Mouse (Mus musculus): ENCODE measurements around the gene Bri3bp. TPM values are rescaled to one million over a fixed set of nuclear protein-coding genes. Genes with fewer than 3 reads are reported as not detected.
"Not testable (repeated sequence)": the region's sequence is repeated elsewhere in the genome, so short reads cannot be mapped to it uniquely, and the experiment has no call there.

The Bri3bp gene
- polyA plus RNA-seq, 1 experiment from 2014 or later, result 50.9 TPM

DNA sequence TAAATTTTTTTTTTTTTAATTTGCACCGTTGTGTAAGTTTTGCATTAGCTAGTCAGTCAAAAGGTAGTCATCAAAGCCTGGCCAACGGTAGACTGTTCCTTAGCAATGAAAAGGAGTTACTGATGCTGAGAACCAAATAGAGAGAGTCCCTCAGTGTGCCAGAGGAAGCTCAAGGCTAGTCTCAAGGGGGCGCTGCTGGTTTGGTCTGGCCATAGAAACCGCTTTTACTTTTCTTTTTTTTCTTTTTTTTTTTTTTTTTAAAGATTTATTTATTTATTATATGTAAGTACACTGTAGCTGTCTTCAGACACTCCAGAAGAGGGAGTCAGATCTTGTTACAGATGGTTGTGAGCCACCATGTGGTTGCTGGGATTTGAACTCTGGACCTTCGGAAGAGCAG lies 47.6 kb downstream of the Bri3bp start:
- not testable (repeated sequence) for H3K27ac ChIP-seq (ENCODE audit: low read depth); H3K9me3 ChIP-seq (ENCODE audit: control insufficient read depth, low read length); H3K4me3 ChIP-seq (ENCODE audit: low read depth, low read length); DNase-seq (ENCODE audit: low spot score); H3K4me1 ChIP-seq (replicated peaks; ENCODE audit: control insufficient read depth, insufficient read depth, low read length); H3K4me2 ChIP-seq (ENCODE audit: low read length); ATAC-seq (replicated peaks; ENCODE audit: low FRiP score, low TSS enrichment, low read depth); H3K27me3 ChIP-seq (replicated peaks; ENCODE audit: control insufficient read depth, insufficient read depth, low read length); H3K9ac ChIP-seq (ENCODE audit: low read length)
- 92% methylated on average over 5 of the region's 5 CpGs for WGBS
- H3K36me3 ChIP-seq (ENCODE audit: control insufficient read depth, insufficient read depth, low read length), result peaks cover 69% of the 10 kb centered on the region

DNA sequence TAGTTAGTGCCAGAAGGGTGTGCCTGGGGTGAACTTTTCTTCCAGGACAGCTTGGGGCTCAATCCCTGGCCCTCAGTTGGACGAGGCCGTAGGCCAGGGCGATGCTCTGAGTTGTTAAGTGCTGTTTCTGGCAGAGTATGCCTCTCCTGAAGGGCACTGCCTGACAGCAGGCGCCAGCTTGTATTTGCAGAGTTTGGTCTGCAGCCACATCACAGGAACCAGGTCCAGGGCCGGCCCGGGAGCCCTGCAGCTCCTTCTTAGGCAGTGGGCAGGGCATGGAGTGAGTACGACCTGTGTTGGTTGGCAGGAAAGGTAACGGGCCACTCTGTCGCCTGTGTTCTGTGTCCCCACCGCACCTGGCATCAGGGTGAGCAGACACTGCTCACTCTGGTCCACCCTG lies 49.7 kb downstream of the Bri3bp start:
- DNase-seq (ENCODE audit: low spot score) (no peak), ATAC-seq (replicated peaks; ENCODE audit: low FRiP score, low TSS enrichment, low read depth) (no peak)
- WGBS, result 90% methylated on average over 10 of the region's 10 CpGs
- Histone ChIP-seq H3K9ac (ENCODE audit: low read length) (no peak overlapping the region), H3K4me3 (ENCODE audit: low read depth, low read length) (no peak overlapping the region), H3K27ac (ENCODE audit: low read depth) (no peak overlapping the region), H3K4me2 (ENCODE audit: low read length) (no peak overlapping the region), H3K27me3 (replicated peaks; ENCODE audit: control insufficient read depth, insufficient read depth, low read length) (no peaks in the 10 kb centered on the region), H3K9me3 (ENCODE audit: control insufficient read depth, low read length) (no peaks in the 10 kb centered on the region), H3K36me3 (ENCODE audit: control insufficient read depth, insufficient read depth, low read length) (peaks cover 66% of the 10 kb centered on the region), H3K4me1 (replicated peaks; ENCODE audit: control insufficient read depth, insufficient read depth, low read length) (no peaks in the 10 kb centered on the region)

GRCm38 (mm10) chr5:125492379-125493092 lies 51.2 kb downstream of the Bri3bp start:
- peaks cover 57% of the 10 kb centered on the region for H3K36me3 ChIP-seq (ENCODE audit: control insufficient read depth, insufficient read depth, low read length)
- DNase-seq (ENCODE audit: low spot score) (no peak), ATAC-seq (replicated peaks; ENCODE audit: low FRiP score, low TSS enrichment, low read depth) (no peak)

GRCm38 (mm10) chr5:125493093-125493423 lies 51.7 kb downstream of the Bri3bp start:
- DNase-seq (ENCODE audit: low spot score) (no peak), ATAC-seq (replicated peaks; ENCODE audit: low FRiP score, low TSS enrichment, low read depth) (no peak)
- 77% methylated on average over 5 of the region's 5 CpGs for WGBS
- no peaks in the 10 kb centered on the region for H3K4me1 ChIP-seq (replicated peaks; ENCODE audit: control insufficient read depth, insufficient read depth, low read length)
- H3K4me2 ChIP-seq (ENCODE audit: low read length), result no peak overlapping the region
- no peaks in the 10 kb centered on the region for H3K9me3 ChIP-seq (ENCODE audit: control insufficient read depth, low read length)
- no peak overlapping the region for H3K4me3 ChIP-seq (ENCODE audit: low read depth, low read length)
- H3K27me3 ChIP-seq (replicated peaks; ENCODE audit: control insufficient read depth, insufficient read depth, low read length), result no peaks in the 10 kb centered on the region
- H3K36me3 ChIP-seq (ENCODE audit: control insufficient read depth, insufficient read depth, low read length), result peaks cover 54% of the 10 kb centered on the region
- H3K9ac ChIP-seq (ENCODE audit: low read length), result no peak overlapping the region
- H3K27ac ChIP-seq (ENCODE audit: low read depth), result no peak overlapping the region

More at GRCm38 (mm10) chr5:125492379-125493092, 51.2 kb downstream of the Bri3bp start:
- H3K4me3 ChIP-seq (ENCODE audit: low read depth, low read length), result no peak overlapping the region
- H3K27ac ChIP-seq (ENCODE audit: low read depth), result no peak overlapping the region
- WGBS, result 65% methylated on average over 17 of the region's 17 CpGs
- H3K9ac ChIP-seq (ENCODE audit: low read length), result no peak overlapping the region
- H3K4me1 ChIP-seq (replicated peaks; ENCODE audit: control insufficient read depth, insufficient read depth, low read length), result no peaks in the 10 kb centered on the region
- H3K9me3 ChIP-seq (ENCODE audit: control insufficient read depth, low read length), result no peaks in the 10 kb centered on the region
- no peaks in the 10 kb centered on the region for H3K27me3 ChIP-seq (replicated peaks; ENCODE audit: control insufficient read depth, insufficient read depth, low read length)
- no peak overlapping the region for H3K4me2 ChIP-seq (ENCODE audit: low read length)

DNA sequence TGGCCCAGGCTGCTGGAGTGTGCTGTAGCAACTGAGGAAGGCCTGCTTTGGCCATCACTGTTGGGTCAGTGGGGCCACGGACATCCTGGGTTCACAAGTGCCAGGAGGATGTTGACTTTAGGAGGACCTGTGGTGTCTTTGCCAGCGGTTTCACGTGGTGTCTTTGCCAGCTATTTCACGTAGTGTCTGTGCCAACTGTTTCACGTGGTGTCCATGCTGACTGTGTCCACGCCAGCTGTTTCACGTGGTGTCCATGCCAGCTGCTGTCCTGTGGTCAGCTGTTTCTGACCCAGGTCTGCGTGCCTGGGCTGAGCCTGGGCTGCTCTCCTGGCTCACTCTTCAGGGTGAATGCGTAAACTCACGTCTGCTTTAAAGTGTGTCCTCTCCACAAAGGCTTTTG lies 54.3 kb downstream of the Bri3bp start:
- no peak for ATAC-seq (replicated peaks; ENCODE audit: low FRiP score, low TSS enrichment, low read depth)
- 89% methylated on average over 10 of the region's 10 CpGs for WGBS
- no peaks in the 10 kb centered on the region for H3K9me3 ChIP-seq (ENCODE audit: control insufficient read depth, low read length)
- no peak for DNase-seq (ENCODE audit: low spot score)
- no peaks in the 10 kb centered on the region for H3K27me3 ChIP-seq (replicated peaks; ENCODE audit: control insufficient read depth, insufficient read depth, low read length)
- peaks cover 47% of the 10 kb centered on the region for H3K36me3 ChIP-seq (ENCODE audit: control insufficient read depth, insufficient read depth, low read length)
- no peak overlapping the region for H3K4me2 ChIP-seq (ENCODE audit: low read length)
- H3K4me3 ChIP-seq (ENCODE audit: low read depth, low read length), result no peak overlapping the region
- H3K9ac ChIP-seq (ENCODE audit: low read length), result no peak overlapping the region
- H3K4me1 ChIP-seq (replicated peaks; ENCODE audit: control insufficient read depth, insufficient read depth, low read length), result no peaks in the 10 kb centered on the region
- H3K27ac ChIP-seq (ENCODE audit: low read depth), result no peak overlapping the region

DNA sequence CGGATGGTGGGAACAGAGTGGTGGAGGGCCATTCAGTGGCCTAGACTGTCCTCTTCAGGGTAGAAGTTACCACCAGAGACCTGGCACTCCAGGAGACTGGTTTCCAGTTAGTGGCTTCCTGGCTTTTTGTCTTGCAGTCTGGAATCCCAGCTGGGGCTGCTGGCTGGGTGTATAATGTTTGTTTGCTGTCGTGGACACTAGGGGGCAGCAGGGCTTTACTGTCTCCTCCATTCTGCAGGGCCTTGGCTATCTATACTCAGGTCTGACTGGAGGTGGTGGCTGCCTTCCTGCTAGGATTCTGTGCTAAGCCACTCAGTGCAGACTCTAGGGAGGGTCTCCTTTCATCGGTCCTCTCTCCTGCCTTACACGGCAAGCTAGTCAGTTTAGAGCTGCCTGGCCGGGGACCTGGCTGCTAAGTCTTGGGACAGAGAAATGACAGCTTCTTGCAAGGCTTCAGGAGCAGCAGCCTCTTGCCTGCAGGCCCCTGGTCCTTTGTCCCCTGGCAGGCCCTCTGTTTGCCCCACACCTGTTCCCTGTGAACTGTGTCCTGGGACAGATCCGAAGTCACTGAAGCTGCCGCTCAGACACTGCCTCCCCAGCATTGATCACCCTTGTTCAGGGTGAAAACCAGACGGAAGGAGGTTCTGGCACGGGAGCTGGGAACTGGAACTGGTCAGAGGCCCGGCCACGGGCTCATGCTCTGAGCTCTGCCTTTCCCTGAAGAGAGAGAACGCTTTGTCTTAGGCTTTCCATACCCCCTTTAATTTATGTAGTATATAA lies 56.6 kb downstream of the Bri3bp start:
- peaks cover 32% of the 10 kb centered on the region for H3K36me3 ChIP-seq (ENCODE audit: control insufficient read depth, insufficient read depth, low read length)
- DNase-seq (ENCODE audit: low spot score) (peak; percentile 72), ATAC-seq (replicated peaks; ENCODE audit: low FRiP score, low TSS enrichment, low read depth) (peak; percentile 54; the same call in 1 of the 2 replicates)
- H3K4me3 ChIP-seq (ENCODE audit: low read depth, low read length), result no peak overlapping the region
- H3K27me3 ChIP-seq (replicated peaks; ENCODE audit: control insufficient read depth, insufficient read depth, low read length), result no peaks in the 10 kb centered on the region
- H3K9me3 ChIP-seq (ENCODE audit: control insufficient read depth, low read length), result no peaks in the 10 kb centered on the region
- H3K4me1 ChIP-seq (replicated peaks; ENCODE audit: control insufficient read depth, insufficient read depth, low read length), result no peaks in the 10 kb centered on the region
- H3K9ac ChIP-seq (ENCODE audit: low read length), result no peak overlapping the region
- H3K27ac ChIP-seq (ENCODE audit: low read depth), result no peak overlapping the region
- no peak overlapping the region for H3K4me2 ChIP-seq (ENCODE audit: low read length)
- WGBS, result 73% methylated on average over 12 of the region's 12 CpGs

DNA sequence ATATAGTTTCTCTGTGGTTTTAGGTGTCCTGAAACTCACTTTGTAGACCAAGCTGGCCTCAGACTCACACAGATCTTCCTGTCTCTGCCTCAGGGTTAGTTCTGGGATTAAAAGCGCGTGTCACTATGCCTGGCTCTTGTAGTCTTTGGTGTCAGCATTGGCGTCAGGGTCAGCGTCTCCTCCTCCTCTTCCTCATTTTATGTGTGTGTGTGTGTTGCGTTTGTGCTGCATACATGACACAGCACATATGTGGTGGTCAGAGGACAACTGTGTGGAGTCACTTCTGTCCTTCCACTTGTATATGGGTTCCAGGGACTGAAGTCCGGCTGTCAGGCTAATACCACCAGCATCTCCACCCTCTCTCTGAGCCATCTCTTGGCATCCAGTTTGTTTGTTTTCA lies 60.1 kb downstream of the Bri3bp start:
- DNase-seq (ENCODE audit: low spot score), result no peak
- 90% methylated on average over 6 of the region's 6 CpGs for WGBS
- Histone ChIP-seq H3K4me2 (ENCODE audit: low read length) (no peak overlapping the region), H3K9ac (ENCODE audit: low read length) (no peak overlapping the region), H3K4me3 (ENCODE audit: low read depth, low read length) (no peak overlapping the region), H3K27me3 (replicated peaks; ENCODE audit: control insufficient read depth, insufficient read depth, low read length) (no peaks in the 10 kb centered on the region), H3K4me1 (replicated peaks; ENCODE audit: control insufficient read depth, insufficient read depth, low read length) (no peaks in the 10 kb centered on the region), H3K9me3 (ENCODE audit: control insufficient read depth, low read length) (no peaks in the 10 kb centered on the region), H3K36me3 (ENCODE audit: control insufficient read depth, insufficient read depth, low read length) (peaks cover 36% of the 10 kb centered on the region), H3K27ac (ENCODE audit: low read depth) (no peak overlapping the region)
- ATAC-seq (replicated peaks; ENCODE audit: low FRiP score, low TSS enrichment, low read depth), result no peak

GRCm38 (mm10) chr5:125502186-125502585 lies 60.8 kb downstream of the Bri3bp start:
- Histone ChIP-seq H3K4me3 (ENCODE audit: low read depth, low read length) (no peak overlapping the region), H3K27me3 (replicated peaks; ENCODE audit: control insufficient read depth, insufficient read depth, low read length) (no peaks in the 10 kb centered on the region), H3K4me1 (replicated peaks; ENCODE audit: control insufficient read depth, insufficient read depth, low read length) (no peaks in the 10 kb centered on the region), H3K9ac (ENCODE audit: low read length) (no peak overlapping the region), H3K27ac (ENCODE audit: low read depth) (no peak overlapping the region), H3K9me3 (ENCODE audit: control insufficient read depth, low read length) (no peaks in the 10 kb centered on the region), H3K4me2 (ENCODE audit: low read length) (no peak overlapping the region), H3K36me3 (ENCODE audit: control insufficient read depth, insufficient read depth, low read length) (peaks cover 40% of the 10 kb centered on the region)
- ATAC-seq (replicated peaks; ENCODE audit: low FRiP score, low TSS enrichment, low read depth) (no peak), DNase-seq (ENCODE audit: low spot score) (no peak)
- 53% methylated on average over 3 of the region's 3 CpGs for WGBS

GRCm38 (mm10) chr5:125503628-125504027 lies 62.3 kb downstream of the Bri3bp start:
- Histone ChIP-seq H3K4me3 (ENCODE audit: low read depth, low read length) (no peak overlapping the region), H3K27ac (ENCODE audit: low read depth) (no peak overlapping the region), H3K27me3 (replicated peaks; ENCODE audit: control insufficient read depth, insufficient read depth, low read length) (no peaks in the 10 kb centered on the region), H3K4me2 (ENCODE audit: low read length) (no peak overlapping the region), H3K9ac (ENCODE audit: low read length) (no peak overlapping the region), H3K36me3 (ENCODE audit: control insufficient read depth, insufficient read depth, low read length) (peaks cover 49% of the 10 kb centered on the region), H3K9me3 (ENCODE audit: control insufficient read depth, low read length) (no peaks in the 10 kb centered on the region), H3K4me1 (replicated peaks; ENCODE audit: control insufficient read depth, insufficient read depth, low read length) (no peaks in the 10 kb centered on the region)
- ATAC-seq (replicated peaks; ENCODE audit: low FRiP score, low TSS enrichment, low read depth), result no peak
- no peak for DNase-seq (ENCODE audit: low spot score)
- WGBS, result 92% methylated on average over 6 of the region's 6 CpGs
